Mouse (Mus musculus): Measurements from ENCODE around the gene Polr2h. TPM values are rescaled to one million over a fixed set of nuclear protein-coding genes. Genes with fewer than 3 reads are reported as not detected.

Polr2h gene
- polyA plus RNA-seq, 1 experiment from 2014 or later = 119 TPM

GRCm38 (mm10) chr16:20695622-20696323 lies 21.7 kb upstream of the Polr2h start:
- H3K36me3 ChIP-seq (ENCODE audit: control insufficient read depth, insufficient read depth, low read length) = no peaks in the 10 kb centered on the region
- H3K27me3 ChIP-seq (ENCODE audit: control insufficient read depth, insufficient read depth, low read length) = no peaks in the 10 kb centered on the region
- H3K27ac ChIP-seq (ENCODE audit: low read depth, low read length) = peak overlapping the region; percentile 48; the same call in 1 of the 2 replicates
- peak overlapping the region; percentile 59 for H3K9ac ChIP-seq (ENCODE audit: low read length)
- DNase-seq (ENCODE audit: low spot score, missing footprints) (peak; percentile 98), ATAC-seq (ENCODE audit: low FRiP score) (peak; percentile 79)
- peaks cover 29% of the 10 kb centered on the region for H3K4me1 ChIP-seq (ENCODE audit: control insufficient read depth, insufficient read depth, low read length)
- H3K4me3 ChIP-seq (ENCODE audit: low read depth, low read length) = peak overlapping the region; percentile 22
- H3K9me3 ChIP-seq (ENCODE audit: control insufficient read depth, low read length) = no peaks in the 10 kb centered on the region
- H3K4me2 ChIP-seq = peak overlapping the region; percentile 65
- WGBS = 1% methylated on average over 46 of the region's 46 CpGs

DNA sequence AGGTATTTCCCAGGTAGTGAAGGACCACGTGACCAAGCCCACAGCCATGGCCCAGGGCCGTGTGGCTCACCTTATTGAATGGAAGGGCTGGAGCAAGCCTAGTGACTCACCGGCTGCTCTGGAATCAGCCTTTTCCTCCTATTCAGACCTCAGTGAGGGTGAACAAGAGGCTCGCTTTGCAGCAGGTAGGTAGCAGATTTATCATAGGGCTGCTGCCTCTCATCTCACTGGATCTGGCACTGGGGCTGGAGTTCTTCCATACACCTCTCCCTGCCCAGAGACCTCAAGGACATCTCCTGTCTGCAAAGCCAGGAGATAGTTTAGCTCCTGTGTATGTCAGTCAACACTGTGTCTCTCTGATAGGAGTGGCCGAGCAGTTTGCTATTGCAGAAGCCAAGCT lies 18.2 kb upstream of the Polr2h start:
- ATAC-seq (ENCODE audit: low FRiP score) (no peak), DNase-seq (ENCODE audit: low spot score, missing footprints) (no peak)
- Histone ChIP-seq H3K9me3 (ENCODE audit: control insufficient read depth, low read length) (no peaks in the 10 kb centered on the region), H3K9ac (ENCODE audit: low read length) (no peak overlapping the region), H3K27ac (ENCODE audit: low read depth, low read length) (no peak overlapping the region), H3K36me3 (ENCODE audit: control insufficient read depth, insufficient read depth, low read length) (no peaks in the 10 kb centered on the region), H3K4me2 (no peak overlapping the region), H3K27me3 (ENCODE audit: control insufficient read depth, insufficient read depth, low read length) (no peaks in the 10 kb centered on the region), H3K4me3 (ENCODE audit: low read depth, low read length) (no peak overlapping the region), H3K4me1 (ENCODE audit: control insufficient read depth, insufficient read depth, low read length) (peaks cover 35% of the 10 kb centered on the region)
- 76% methylated on average over 5 of the region's 5 CpGs for WGBS

GRCm38 (mm10) chr16:20700036-20700435 lies 17.4 kb upstream of the Polr2h start:
- no peak overlapping the region for H3K27ac ChIP-seq (ENCODE audit: low read depth, low read length)
- H3K27me3 ChIP-seq (ENCODE audit: control insufficient read depth, insufficient read depth, low read length) = no peaks in the 10 kb centered on the region
- H3K9me3 ChIP-seq (ENCODE audit: control insufficient read depth, low read length) = no peaks in the 10 kb centered on the region
- peaks cover 35% of the 10 kb centered on the region for H3K4me1 ChIP-seq (ENCODE audit: control insufficient read depth, insufficient read depth, low read length)
- no peak for ATAC-seq (ENCODE audit: low FRiP score)
- no peak overlapping the region for H3K4me2 ChIP-seq
- 34% methylated on average over 5 of the region's 5 CpGs for WGBS
- H3K36me3 ChIP-seq (ENCODE audit: control insufficient read depth, insufficient read depth, low read length) = no peaks in the 10 kb centered on the region
- H3K4me3 ChIP-seq (ENCODE audit: low read depth, low read length) = no peak overlapping the region
- H3K9ac ChIP-seq (ENCODE audit: low read length) = no peak overlapping the region
- DNase-seq (ENCODE audit: low spot score, missing footprints) = no peak

DNA sequence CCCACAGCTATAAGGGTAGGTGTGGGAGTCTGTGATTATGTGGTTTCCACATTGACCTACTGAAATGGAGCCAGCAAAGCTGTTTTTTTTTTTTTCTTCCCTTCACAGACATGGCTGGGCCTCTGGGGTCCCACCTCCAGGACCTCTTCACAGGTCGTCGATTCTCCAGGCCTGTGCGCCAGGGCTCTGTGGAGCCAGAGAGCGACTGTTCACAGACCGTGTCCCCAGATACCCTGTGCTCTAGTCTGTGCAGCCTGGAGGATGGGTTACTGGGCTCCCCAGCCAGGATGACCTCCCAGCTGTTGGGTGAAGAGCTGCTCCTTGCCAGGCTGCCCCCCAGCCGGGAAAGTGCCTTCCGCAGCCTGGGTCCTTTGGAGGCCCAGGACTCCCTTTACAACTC lies 16.1 kb upstream of the Polr2h start:
- no peaks in the 10 kb centered on the region for H3K27me3 ChIP-seq (ENCODE audit: control insufficient read depth, insufficient read depth, low read length)
- 43% methylated on average over 7 of the region's 7 CpGs for WGBS
- no peaks in the 10 kb centered on the region for H3K9me3 ChIP-seq (ENCODE audit: control insufficient read depth, low read length)
- peaks cover 26% of the 10 kb centered on the region for H3K4me1 ChIP-seq (ENCODE audit: control insufficient read depth, insufficient read depth, low read length)
- DNase-seq (ENCODE audit: low spot score, missing footprints) = no peak
- H3K4me2 ChIP-seq = no peak overlapping the region
- peak overlapping the region; percentile 41 for H3K9ac ChIP-seq (ENCODE audit: low read length)
- no peak overlapping the region for H3K4me3 ChIP-seq (ENCODE audit: low read depth, low read length)
- H3K27ac ChIP-seq (ENCODE audit: low read depth, low read length) = peak overlapping the region; percentile 61
- H3K36me3 ChIP-seq (ENCODE audit: control insufficient read depth, insufficient read depth, low read length) = no peaks in the 10 kb centered on the region
- ATAC-seq (ENCODE audit: low FRiP score) = peak; percentile 41; the same call in 1 of the 2 replicates

DNA sequence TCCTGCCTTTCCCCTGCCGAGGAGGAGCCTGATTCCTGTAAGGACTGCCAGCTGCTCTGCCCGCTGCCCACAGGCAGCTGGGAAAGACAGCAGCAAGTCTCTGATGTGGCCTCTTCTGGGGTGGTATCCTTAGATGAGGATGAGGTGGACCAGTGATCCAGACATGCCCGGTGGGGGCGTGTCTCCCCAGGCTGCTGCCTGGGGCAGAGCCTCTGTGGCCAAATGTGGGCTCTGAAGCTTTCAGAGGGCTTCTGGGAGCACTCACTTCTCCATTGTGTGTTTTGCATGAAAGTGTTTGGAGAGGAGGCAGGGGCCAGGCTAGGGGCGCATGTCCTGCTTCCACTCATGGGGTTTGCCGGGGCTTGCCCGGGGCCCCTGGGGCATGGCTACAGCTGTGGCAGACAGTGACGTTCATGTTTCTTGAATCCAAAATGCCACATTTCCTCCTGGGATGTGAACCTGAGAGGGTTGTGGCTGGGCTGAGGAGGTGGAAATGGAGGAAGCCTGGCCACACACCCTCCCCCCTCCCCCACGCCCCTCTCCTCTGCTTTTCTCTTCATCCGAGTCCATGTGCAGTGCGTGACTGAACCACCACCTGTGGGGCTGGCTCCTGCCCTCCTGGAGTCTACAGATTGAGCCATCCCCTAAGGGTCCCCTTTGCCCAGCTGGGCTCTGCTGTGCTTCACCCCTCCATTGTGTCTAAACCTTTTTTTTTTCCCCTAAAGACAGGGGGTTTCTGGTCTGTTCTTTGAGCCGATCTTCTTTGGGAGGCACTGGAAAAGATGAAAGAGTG lies 15.5 kb upstream of the Polr2h start:
- Histone ChIP-seq H3K36me3 (ENCODE audit: control insufficient read depth, insufficient read depth, low read length) (no peaks in the 10 kb centered on the region), H3K4me3 (ENCODE audit: low read depth, low read length) (no peak overlapping the region), H3K9ac (ENCODE audit: low read length) (peak overlapping the region; percentile 41), H3K27ac (ENCODE audit: low read depth, low read length) (peak overlapping the region; percentile 61), H3K9me3 (ENCODE audit: control insufficient read depth, low read length) (no peaks in the 10 kb centered on the region), H3K4me2 (peak overlapping the region; percentile 15), H3K27me3 (ENCODE audit: control insufficient read depth, insufficient read depth, low read length) (no peaks in the 10 kb centered on the region), H3K4me1 (ENCODE audit: control insufficient read depth, insufficient read depth, low read length) (peaks cover 21% of the 10 kb centered on the region)
- ATAC-seq (ENCODE audit: low FRiP score) (peak; percentile 64), DNase-seq (ENCODE audit: low spot score, missing footprints) (no peak)
- 11% methylated on average over 12 of the region's 12 CpGs for WGBS

GRCm38 (mm10) chr16:20702522-20702893 lies 15.0 kb upstream of the Polr2h start:
- H3K36me3 ChIP-seq (ENCODE audit: control insufficient read depth, insufficient read depth, low read length) = no peaks in the 10 kb centered on the region; the same call in 1 of the 2 replicates
- H3K4me3 ChIP-seq (ENCODE audit: low read depth, low read length) = no peak overlapping the region
- peak overlapping the region; percentile 36; the same call in 1 of the 2 replicates for H3K27ac ChIP-seq (ENCODE audit: low read depth, low read length)
- WGBS = 1% methylated on average over 8 of the region's 8 CpGs
- H3K9me3 ChIP-seq (ENCODE audit: control insufficient read depth, low read length) = no peaks in the 10 kb centered on the region
- H3K4me2 ChIP-seq = no peak overlapping the region
- H3K4me1 ChIP-seq (ENCODE audit: control insufficient read depth, insufficient read depth, low read length) = peaks cover 21% of the 10 kb centered on the region
- peak overlapping the region; percentile 41 for H3K9ac ChIP-seq (ENCODE audit: low read length)
- H3K27me3 ChIP-seq (ENCODE audit: control insufficient read depth, insufficient read depth, low read length) = no peaks in the 10 kb centered on the region
- peak; percentile 96 for DNase-seq (ENCODE audit: low spot score, missing footprints)
- peak; percentile 82 for ATAC-seq (ENCODE audit: low FRiP score)

GRCm38 (mm10) chr16:20703071-20703470 lies 14.4 kb upstream of the Polr2h start:
- DNase-seq (ENCODE audit: low spot score, missing footprints) = no peak

GRCm38 (mm10) chr16:20703699-20704400 lies 13.6 kb upstream of the Polr2h start:
- WGBS = 96% methylated on average over 6 of the region's 6 CpGs
- no peak overlapping the region for H3K27ac ChIP-seq (ENCODE audit: low read depth, low read length)
- no peak overlapping the region for H3K4me3 ChIP-seq (ENCODE audit: low read depth, low read length)
- no peak for DNase-seq (ENCODE audit: low spot score, missing footprints)
- H3K9ac ChIP-seq (ENCODE audit: low read length) = no peak overlapping the region
- H3K4me2 ChIP-seq = no peak overlapping the region
- ATAC-seq (ENCODE audit: low FRiP score) = no peak
- peaks cover 2% of the 10 kb centered on the region; the same call in 1 of the 2 replicates for H3K36me3 ChIP-seq (ENCODE audit: control insufficient read depth, insufficient read depth, low read length)
- peaks cover 21% of the 10 kb centered on the region for H3K4me1 ChIP-seq (ENCODE audit: control insufficient read depth, insufficient read depth, low read length)
- no peaks in the 10 kb centered on the region for H3K9me3 ChIP-seq (ENCODE audit: control insufficient read depth, low read length)
- no peaks in the 10 kb centered on the region for H3K27me3 ChIP-seq (ENCODE audit: control insufficient read depth, insufficient read depth, low read length)

More at GRCm38 (mm10) chr16:20703071-20703470, 14.4 kb upstream of the Polr2h start:
- Histone ChIP-seq H3K4me1 (ENCODE audit: control insufficient read depth, insufficient read depth, low read length) (peaks cover 21% of the 10 kb centered on the region), H3K9me3 (ENCODE audit: control insufficient read depth, low read length) (no peaks in the 10 kb centered on the region), H3K27ac (ENCODE audit: low read depth, low read length) (no peak overlapping the region), H3K9ac (ENCODE audit: low read length) (no peak overlapping the region), H3K36me3 (ENCODE audit: control insufficient read depth, insufficient read depth, low read length) (peaks cover 2% of the 10 kb centered on the region; the same call in 1 of the 2 replicates), H3K4me3 (ENCODE audit: low read depth, low read length) (no peak overlapping the region), H3K27me3 (ENCODE audit: control insufficient read depth, insufficient read depth, low read length) (no peaks in the 10 kb centered on the region), H3K4me2 (no peak overlapping the region)
- 89% methylated on average over 10 of the region's 10 CpGs for WGBS
- ATAC-seq (ENCODE audit: low FRiP score) = no peak
